Mouse (Mus musculus): ENCODE measurements around the gene 1810055G02Rik.

1810055G02Rik gene

DNA sequence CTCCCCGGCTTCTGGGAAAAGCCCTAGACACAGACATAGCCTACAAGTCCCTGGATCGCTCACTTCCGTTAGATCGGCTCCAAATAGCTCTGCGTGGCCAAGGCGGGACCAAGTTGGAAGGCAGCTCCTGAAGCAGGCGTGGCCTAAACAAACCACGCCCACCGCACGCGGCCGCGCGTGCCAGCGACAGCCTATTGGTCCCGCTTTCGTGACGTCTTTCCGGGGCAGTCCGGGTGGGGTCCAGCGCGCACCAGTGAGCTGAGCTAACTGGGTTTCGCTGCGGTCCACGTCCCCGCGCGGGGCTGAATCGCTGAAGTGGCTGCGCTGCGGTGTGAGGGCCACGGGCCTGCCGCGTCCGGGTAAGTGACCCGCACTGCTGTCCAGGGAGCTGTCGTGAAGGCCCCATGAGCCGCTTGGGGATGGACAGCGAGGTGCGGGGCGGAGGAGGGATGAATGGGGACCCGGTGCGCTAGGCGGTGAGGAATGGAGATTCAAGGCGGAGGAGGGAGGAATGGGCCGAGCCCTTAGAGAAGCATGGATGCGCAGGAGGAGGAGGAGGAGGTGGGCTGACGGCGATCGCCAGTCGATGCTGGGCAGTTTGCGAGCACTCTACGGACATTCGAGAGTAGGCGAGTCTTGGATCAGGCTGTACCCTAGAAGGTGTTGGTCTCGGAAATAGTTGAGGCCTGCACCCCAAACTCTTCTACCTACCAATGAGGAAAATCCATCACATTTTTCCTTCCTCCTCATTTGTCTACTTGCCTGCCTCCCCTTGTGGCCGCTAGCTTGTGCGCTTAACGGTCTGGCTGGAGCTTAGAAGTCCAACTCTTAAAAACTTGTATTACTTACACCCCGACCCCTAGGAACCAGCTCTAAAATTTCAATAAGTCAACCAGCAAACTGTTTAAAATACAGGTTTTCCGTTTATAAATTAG lies at the start of gene 1810055G02Rik:
1810055G02Rik (plus strand) TSS at position 216 of the 935 bp plus-strand sequence.
- peak; percentile 94 for DNase-seq (ENCODE audit: low spot score)

GRCm38 (mm10) chr19:3665510-3665909 lies 42.6 kb upstream of the 1810055G02Rik start:
- DNase-seq (ENCODE audit: low spot score) = no peak

DNA sequence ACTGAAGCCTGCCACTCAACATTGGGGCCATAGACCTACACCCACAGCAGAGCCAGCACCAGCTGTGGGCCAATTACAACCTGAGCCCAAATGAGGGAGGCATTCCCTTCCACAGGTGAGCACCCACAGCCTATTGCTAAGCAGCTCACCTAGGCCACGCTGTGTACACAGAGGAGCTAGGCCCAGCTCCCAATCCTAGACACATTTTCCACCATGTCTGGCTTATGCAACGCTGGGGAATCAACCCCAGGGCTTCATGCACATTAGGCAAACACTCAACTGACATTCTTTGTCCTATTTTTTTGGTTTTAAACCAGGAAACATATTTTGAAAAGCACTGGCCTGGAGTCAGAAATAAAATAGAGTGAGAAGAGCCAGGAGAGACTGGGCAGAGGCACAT lies 41.5 kb upstream of the 1810055G02Rik start:
- no peak for DNase-seq (ENCODE audit: low spot score)

- no peak for DNase-seq (ENCODE audit: low spot score)
Observed at GRCm38 (mm10) chr19:3667155-3667895, 40.8 kb upstream of the 1810055G02Rik start.

GRCm38 (mm10) chr19:3667979-3668378 lies 40.1 kb upstream of the 1810055G02Rik start:
- DNase-seq (ENCODE audit: low spot score) = no peak

GRCm38 (mm10) chr19:3668551-3668950 lies 39.5 kb upstream of the 1810055G02Rik start:
- DNase-seq (ENCODE audit: low spot score) = no peak

- DNase-seq (ENCODE audit: low spot score) = no peak
Observed at GRCm38 (mm10) chr19:3669100-3669499, 39.0 kb upstream of the 1810055G02Rik start.

DNA sequence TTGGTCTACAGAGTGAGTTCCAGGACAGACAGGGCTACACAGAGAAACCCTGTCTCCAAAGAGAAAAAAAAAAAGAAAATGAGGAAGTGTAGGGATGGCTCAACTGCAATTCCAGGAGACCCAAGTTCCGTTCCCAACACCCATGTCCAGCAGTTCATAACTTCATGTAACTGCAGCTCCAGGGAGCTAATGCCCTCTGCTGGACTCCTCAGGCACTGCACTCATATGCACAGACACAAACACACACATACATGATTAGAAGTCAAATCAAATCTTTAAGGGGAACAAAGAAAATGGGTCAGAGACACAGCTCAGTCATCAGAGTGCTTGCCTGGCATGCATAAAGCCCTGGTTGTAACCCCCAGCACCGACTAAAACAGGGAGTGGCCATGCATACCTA lies 34.9 kb upstream of the 1810055G02Rik start:
- no peak for DNase-seq (ENCODE audit: low spot score)

DNA sequence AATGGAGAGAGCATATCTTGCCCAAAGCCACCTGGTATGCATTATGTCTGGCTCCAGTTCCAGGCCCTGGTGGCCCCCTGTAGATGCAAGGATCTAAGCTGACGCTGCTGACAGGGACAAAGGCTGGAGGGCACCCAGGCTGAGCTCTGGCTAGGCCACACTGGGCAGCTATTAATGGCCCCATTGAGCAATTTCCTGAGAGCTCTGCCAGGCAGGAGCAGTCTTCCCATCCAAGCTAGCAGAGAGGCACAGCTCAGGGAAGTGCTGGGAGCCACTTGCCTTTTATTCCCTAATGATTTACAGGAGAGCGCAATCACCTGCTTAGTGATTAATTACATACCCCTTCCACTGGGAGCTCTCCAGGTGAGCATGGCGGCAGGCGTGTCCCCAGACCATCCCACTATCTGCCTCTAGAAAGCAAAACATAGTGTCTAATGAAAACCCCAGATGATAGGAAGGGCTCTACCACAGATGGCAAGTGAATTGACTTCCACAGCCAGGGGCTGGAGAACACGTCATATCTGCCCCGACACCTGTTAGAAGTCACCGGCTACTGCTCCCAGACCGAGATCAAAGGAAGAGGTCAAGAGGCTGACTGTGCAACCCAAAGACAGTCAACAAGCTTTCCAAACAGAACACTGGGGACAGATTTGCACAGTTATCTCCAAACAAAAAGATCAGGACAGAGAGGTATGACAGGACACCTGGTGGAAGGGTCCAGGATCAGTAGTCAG lies 33.8 kb upstream of the 1810055G02Rik start:
- DNase-seq (ENCODE audit: low spot score) = no peak

DNA sequence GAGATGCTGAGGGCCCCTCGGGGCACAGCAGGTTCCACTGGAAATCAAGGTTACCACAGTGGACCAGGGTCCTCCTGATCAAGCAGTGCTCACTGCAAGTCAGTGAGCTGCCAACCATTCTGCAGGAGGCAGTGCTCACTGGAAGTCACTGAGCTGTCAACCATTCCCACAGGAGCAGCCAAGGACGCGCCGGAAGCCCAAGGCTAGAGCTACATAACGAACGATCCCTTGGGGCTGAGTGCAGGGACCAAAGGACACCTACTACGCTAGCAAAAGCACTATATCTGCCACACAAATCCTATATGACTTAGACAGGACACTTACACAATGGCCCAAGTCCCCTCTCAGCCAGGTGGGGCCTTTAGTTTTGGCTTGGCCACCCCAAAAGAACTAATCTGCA lies 27.4 kb upstream of the 1810055G02Rik start:
- DNase-seq (ENCODE audit: low spot score) = no peak

DNA sequence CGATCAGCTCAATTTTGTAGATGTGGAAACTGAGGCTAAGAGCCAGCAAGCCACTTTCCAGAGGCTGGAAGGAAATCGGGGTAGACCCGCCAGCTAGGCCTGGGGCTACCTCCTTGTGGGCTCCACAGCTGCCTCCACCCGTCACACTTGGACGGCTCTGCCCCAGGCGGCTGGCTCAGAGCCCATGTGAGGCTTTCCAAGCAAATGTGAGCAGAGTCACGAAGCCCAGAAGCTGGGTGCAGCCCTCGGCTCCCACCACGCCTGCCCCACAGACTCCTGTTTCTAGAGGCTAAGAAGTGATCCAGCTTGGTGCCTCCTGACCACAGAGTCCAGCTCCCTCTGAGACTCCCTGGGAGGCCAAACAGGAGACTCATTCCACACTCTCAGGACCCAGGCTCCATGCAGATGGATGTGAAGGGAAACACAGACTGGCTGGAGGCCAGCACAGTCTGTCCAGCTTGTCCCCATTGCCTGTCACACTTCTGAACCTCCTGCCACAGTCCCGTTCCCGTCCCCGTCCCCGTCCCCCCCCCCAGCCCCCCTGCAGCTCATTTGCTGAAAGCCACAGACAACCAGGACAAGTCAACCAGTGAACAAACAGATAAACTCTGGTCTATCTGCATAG lies 26.7 kb upstream of the 1810055G02Rik start:
- no peak for DNase-seq (ENCODE audit: low spot score)

DNA sequence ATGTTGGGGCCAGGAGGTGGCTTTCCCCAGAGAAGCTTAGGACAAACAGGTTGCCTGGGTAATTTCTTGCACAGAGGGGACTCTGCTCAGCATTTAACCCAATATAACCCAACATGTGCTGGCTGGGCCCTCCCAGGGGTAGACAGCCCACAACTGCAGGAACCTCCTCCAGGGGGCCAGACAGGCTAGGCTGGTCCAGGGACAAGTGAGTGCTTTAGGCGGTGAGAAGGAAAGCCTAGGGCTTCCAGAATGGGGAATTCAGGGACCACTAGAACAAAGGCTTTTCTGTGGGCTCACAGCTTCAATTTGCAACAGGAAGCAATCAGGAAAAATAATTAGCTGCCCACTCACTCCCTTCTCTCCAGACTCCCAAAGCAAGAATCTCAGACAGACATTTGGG lies 23.7 kb upstream of the 1810055G02Rik start:
- no peak for DNase-seq (ENCODE audit: low spot score)

- DNase-seq (ENCODE audit: low spot score) = no peak
Observed at GRCm38 (mm10) chr19:3684957-3685580, 23.0 kb upstream of the 1810055G02Rik start.

DNA sequence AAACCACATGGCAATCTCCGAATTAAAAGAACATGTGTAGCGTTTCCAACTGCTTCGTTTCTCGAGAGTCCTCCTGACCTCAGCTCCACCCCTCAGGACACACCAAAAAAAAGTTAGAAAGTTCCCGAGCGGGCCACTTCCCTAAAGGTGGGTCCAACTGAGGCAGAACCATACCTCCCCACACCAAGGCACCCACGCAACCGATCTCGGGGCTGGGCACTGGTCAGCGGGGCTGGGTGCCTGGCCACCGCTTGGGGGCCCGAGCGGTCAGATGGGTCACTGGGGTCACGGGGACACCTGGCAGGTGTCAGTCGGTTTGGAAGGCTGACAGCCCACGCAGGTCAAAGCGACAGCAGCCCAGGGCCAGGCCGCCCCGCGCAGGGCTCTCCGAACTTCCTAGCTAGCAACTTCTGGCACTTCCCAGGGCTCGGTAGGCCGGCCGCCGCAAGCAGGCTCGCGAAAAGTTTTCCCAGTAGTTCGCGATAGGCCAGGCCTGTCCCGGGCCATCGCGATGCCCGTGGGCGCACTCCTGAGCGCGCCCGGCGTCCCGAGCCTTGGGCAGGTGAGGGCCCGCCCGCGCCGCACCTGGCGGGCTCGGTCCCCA lies 22.4 kb upstream of the 1810055G02Rik start:
- no peak for DNase-seq (ENCODE audit: low spot score)

- no peak for DNase-seq (ENCODE audit: low spot score)
Observed at GRCm38 (mm10) chr19:3686215-3686894, 21.7 kb upstream of the 1810055G02Rik start, which contains the start of gene Lrp5. Lrp5 (minus strand) TSS chr19:3686564.

DNA sequence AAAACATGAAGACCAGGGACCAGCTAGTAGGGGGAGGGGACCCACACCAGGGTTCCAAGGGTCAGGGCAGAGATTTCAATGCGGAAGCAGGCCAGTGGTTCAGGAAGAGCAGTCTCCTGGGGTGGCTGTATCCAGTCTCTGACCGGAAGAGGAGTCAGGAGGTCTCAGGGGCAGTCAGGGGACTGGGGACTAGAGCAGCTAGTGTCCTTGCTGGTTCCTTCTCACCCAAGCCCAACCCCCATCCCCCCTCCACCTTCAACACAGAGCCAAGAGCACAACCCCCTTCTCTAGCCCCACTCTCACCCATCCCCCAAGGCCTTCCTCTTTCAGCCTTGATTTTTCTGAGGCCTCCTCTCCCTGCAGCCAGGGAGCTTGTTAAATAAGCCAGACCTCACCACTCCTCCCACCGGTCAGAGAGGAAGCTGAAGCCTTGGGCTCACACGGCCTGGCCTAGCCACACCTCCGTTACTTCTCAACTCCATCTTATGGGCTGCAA lies 20.4 kb upstream of the 1810055G02Rik start:
- no peak for DNase-seq (ENCODE audit: low spot score)

DNA sequence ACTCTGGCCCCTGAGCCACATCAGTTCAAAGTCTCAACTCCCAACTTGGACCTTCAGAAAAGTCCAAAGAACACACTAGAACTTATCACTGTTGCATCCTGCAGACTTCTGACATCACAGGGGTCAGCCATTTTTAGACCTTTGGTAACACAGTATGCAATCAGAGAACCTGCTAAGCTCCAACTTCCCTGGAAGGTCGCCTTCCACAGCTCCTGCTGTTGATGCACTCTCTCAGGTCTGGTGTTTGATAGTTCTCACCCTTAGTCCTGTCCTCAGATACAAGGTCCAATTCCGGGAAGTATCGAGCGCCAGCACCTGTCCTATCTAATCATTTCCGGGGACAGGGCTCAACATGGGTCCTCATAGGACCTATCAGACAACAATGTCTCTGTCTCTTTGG lies 16.8 kb upstream of the 1810055G02Rik start:
- no peak for DNase-seq (ENCODE audit: low spot score)

- DNase-seq (ENCODE audit: low spot score) = no peak
Observed at GRCm38 (mm10) chr19:3692414-3693145, 15.5 kb upstream of the 1810055G02Rik start.

DNA sequence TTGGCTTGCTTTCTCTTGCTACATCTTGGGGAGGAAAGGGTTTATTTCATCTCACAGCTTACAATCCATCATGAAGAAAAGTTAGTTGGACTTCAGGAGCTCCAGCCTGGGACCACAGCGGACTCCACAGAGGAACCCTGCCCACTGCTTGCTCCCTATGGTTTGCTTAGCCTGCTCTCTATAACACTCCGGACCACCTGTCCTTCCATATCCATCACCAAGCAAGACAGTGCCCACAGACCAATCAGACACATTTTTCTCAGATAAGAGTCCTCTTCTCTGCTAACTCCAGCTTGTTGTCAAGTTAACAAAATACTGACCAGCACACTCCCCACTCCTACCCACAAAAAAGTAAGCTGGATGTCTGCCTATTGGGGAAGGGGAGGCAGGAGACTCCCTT lies 13.6 kb upstream of the 1810055G02Rik start:
- DNase-seq (ENCODE audit: low spot score) = no peak

Measured in urinary bladder, postnatal 10 days (tissue).